Mouse (Mus musculus) lung, postnatal 0 days (tissue): Measurements from ENCODE around the gene Lmo2.

Experiments used
- CTCF ChIP-seq: IDR thresholded peaks from 2 replicates; pipeline ENCODE4 v1.5.1; 2016; ENCODE audit warnings: antibody characterized with exemption, mild to moderate bottlenecking
- EP300 ChIP-seq: IDR thresholded peaks from 2 replicates; pipeline ENCODE4 v1.6.1; 2016; ENCODE audit warnings: antibody characterized with exemption, mild to moderate bottlenecking, control low read depth

DNA sequence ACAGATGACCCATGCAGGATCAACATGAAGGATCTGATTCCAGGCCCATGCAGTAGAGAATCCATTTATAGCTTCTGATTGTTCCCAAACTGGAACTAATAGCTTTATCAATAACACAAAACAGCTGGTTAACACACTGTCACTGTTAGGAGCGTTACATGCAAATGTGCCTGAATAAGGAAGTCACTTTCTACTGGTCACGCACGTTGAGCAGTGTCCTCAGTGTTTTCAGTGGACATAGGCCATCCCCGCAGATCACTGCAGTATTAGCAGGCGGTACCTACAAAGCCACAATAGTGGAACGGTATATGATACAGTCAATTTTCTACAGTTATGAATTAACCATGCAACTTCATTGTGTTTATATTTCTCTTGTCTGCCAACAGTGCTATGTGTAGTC is 38.3 kb upstream of the Lmo2 start:
- TF ChIP-seq CTCF (no peak), EP300 (no peak)
